Mouse (Mus musculus) cerebellum, postnatal 25 days (tissue): ENCODE measurements at regions not wholly inside any gene's neighbourhood (a gene's known extent, or its start where the extent isn't known, plus 50 kb on each side); places are given as distances from the start of the nearest gene placed in this dataset.

Experiments
- DNase-seq, 2 experiments: peaks; one replicate each; pipeline ENCODE4 v3.0.0; 2021; ENCODE audit warnings: mixed read lengths in 2 of 2

GRCm38 (mm10) chr9:94239479-94240241 lies 298.2 kb downstream of the 1190002N15Rik start:
- DNase-seq = no peak

- no peak for DNase-seq
These were observed 299.3 kb downstream of the 1190002N15Rik start for GRCm38 (mm10) chr9:94238565-94238964.

GRCm38 (mm10) chr9:94229537-94229936 lies 308.3 kb downstream of the 1190002N15Rik start:
- DNase-seq = no peak

- DNase-seq = peak in 1 of 2 experiments; percentile 14
These were observed 318.8 kb downstream of the 1190002N15Rik start for GRCm38 (mm10) chr9:94219116-94219515.

GRCm38 (mm10) chr9:94216414-94217279 lies 321.2 kb downstream of the 1190002N15Rik start:
- DNase-seq = no peak

GRCm38 (mm10) chr9:94210467-94211249 lies 327.2 kb downstream of the 1190002N15Rik start:
- DNase-seq = no peak

- DNase-seq = no peak
These were observed 328.9 kb downstream of the 1190002N15Rik start for GRCm38 (mm10) chr9:94208987-94209386.

- DNase-seq = no peak
These were observed 337.0 kb downstream of the 1190002N15Rik start for GRCm38 (mm10) chr9:94200892-94201291.

GRCm38 (mm10) chr9:94199864-94200263 lies 338.0 kb downstream of the 1190002N15Rik start:
- no peak for DNase-seq

GRCm38 (mm10) chr9:94191083-94191482 lies 346.8 kb downstream of the 1190002N15Rik start:
- DNase-seq = no peak

- DNase-seq = no peak
These were observed 347.7 kb downstream of the 1190002N15Rik start for GRCm38 (mm10) chr9:94189872-94190800.

GRCm38 (mm10) chr9:94188124-94188523 lies 349.8 kb downstream of the 1190002N15Rik start:
- DNase-seq = no peak

- DNase-seq = no peak
These were observed 367.8 kb downstream of the 1190002N15Rik start for GRCm38 (mm10) chr9:94169905-94170612.

- no peak for DNase-seq
These were observed 374.2 kb downstream of the 1190002N15Rik start for GRCm38 (mm10) chr9:94163671-94164070.

GRCm38 (mm10) chr9:94155581-94155980 lies 382.3 kb downstream of the 1190002N15Rik start:
- DNase-seq = no peak

- DNase-seq = no peak
These were observed 389.4 kb downstream of the 1190002N15Rik start for GRCm38 (mm10) chr9:94148474-94148873.

- no peak for DNase-seq
These were observed 391.1 kb downstream of the 1190002N15Rik start for GRCm38 (mm10) chr9:94146787-94147186.

- DNase-seq = peak in 1 of 2 experiments; percentile 18
These were observed 401.4 kb downstream of the 1190002N15Rik start for GRCm38 (mm10) chr9:94136444-94136843.

GRCm38 (mm10) chr9:94133682-94134081 lies 404.2 kb downstream of the 1190002N15Rik start:
- no peak for DNase-seq

- DNase-seq = no peak
These were observed 406.5 kb downstream of the 1190002N15Rik start for GRCm38 (mm10) chr9:94131367-94131766.

- peak; percentile 25 to 44 for DNase-seq
These were observed 420.9 kb downstream of the 1190002N15Rik start for GRCm38 (mm10) chr9:94116961-94117360.
